Mouse (Mus musculus) kidney, postnatal 4 days (tissue): Measurements from ENCODE around the gene Vwa3b.
A peak's percentile ranks its signal among the peaks of the same experiment; 100 is the strongest.
"Not testable (repeated sequence)": the region's sequence is repeated elsewhere in the genome, so short reads cannot be mapped to it uniquely, and the experiment has no call there.

Source experiments
- DNase-seq, 2 experiments: peaks; one replicate each; pipeline ENCODE4 v3.0.0; 2021; ENCODE audit warnings: mixed read lengths in 2 of 2

Vwa3b gene

GRCm38 (mm10) chr1:37025962-37026686 lies at the start of gene Vwa3b:
Gene Vwa3b, plus strand, starts transcription at chr1:37026596.
- DNase-seq, result no peak

GRCm38 (mm10) chr1:36976770-36977169 lies 49.6 kb upstream of the Vwa3b start:
- no peak for DNase-seq

GRCm38 (mm10) chr1:36982191-36982961 lies 44.0 kb upstream of the Vwa3b start:
- no peak for DNase-seq

GRCm38 (mm10) chr1:36983754-36984153 lies 42.6 kb upstream of the Vwa3b start:
- DNase-seq, result no peak

GRCm38 (mm10) chr1:36984406-36984805 lies 42.0 kb upstream of the Vwa3b start:
- no peak for DNase-seq

- no peak for DNase-seq
Measured at GRCm38 (mm10) chr1:36985896-36986295, 40.5 kb upstream of the Vwa3b start.

- DNase-seq, result no peak
Measured at GRCm38 (mm10) chr1:36986396-36987160, 39.8 kb upstream of the Vwa3b start.

GRCm38 (mm10) chr1:36987172-36988148 lies 38.9 kb upstream of the Vwa3b start:
- DNase-seq, result peak in 1 of 2 experiments; percentile 32

- no peak for DNase-seq
Measured at GRCm38 (mm10) chr1:36988161-36988560, 38.2 kb upstream of the Vwa3b start.

GRCm38 (mm10) chr1:36988561-36988960 lies 37.8 kb upstream of the Vwa3b start:
- DNase-seq, result peak; percentile 16 to 19

GRCm38 (mm10) chr1:36994296-36994695 lies 32.1 kb upstream of the Vwa3b start:
- DNase-seq, result no peak

GRCm38 (mm10) chr1:36995760-36996159 lies 30.6 kb upstream of the Vwa3b start:
- peak in 1 of 2 experiments; percentile 13 for DNase-seq

- peak; percentile 78 to 85 for DNase-seq
Measured at GRCm38 (mm10) chr1:36996561-36997213, 29.7 kb upstream of the Vwa3b start.

GRCm38 (mm10) chr1:37000307-37000706 lies 26.1 kb upstream of the Vwa3b start:
- no peak for DNase-seq

GRCm38 (mm10) chr1:37001636-37002315 lies 24.6 kb upstream of the Vwa3b start:
- DNase-seq, result no peak

GRCm38 (mm10) chr1:37002316-37003008 lies 23.9 kb upstream of the Vwa3b start:
- no peak for DNase-seq

- DNase-seq, result no peak
Measured at GRCm38 (mm10) chr1:37004533-37004932, 21.9 kb upstream of the Vwa3b start.

- no peak for DNase-seq
Measured at GRCm38 (mm10) chr1:37005036-37005435, 21.4 kb upstream of the Vwa3b start.

GRCm38 (mm10) chr1:37006529-37006928 lies 19.9 kb upstream of the Vwa3b start:
- not testable (repeated sequence) for DNase-seq

- no peak for DNase-seq
Measured at GRCm38 (mm10) chr1:37009880-37010279, 16.5 kb upstream of the Vwa3b start.
